Mouse (Mus musculus) neural tube, embryonic 13.5 days (tissue): ENCODE data around the gene Defb21. TPM values are rescaled to one million over a fixed set of nuclear protein-coding genes. Genes with fewer than 3 reads are reported as not detected.
A peak's percentile ranks its signal among the peaks of the same experiment; 100 is the strongest.

Experiments used
- ATAC-seq: fragments of 200-750 bp; cut with Nextera tagmentation; 2 replicates; pipeline ENCODE4 v1.8.0; 2017; ENCODE audit warnings: low read depth, mild to moderate bottlenecking, moderate TSS enrichment, moderate library complexity
- H3K27ac ChIP-seq: fragments of 300-500 bp; sonication (generic); replicated peaks from 2 replicates; pipeline ENCODE4 v1.5.1; 2015; ENCODE audit warnings: moderate library complexity, mild to moderate bottlenecking, inconsistent platforms
- H3K27me3 ChIP-seq: fragments of 300-500 bp; sonication (generic); 2 replicates; pipeline ENCODE4 v1.6.1; 2015; ENCODE audit warnings: mild to moderate bottlenecking, inconsistent platforms
- H3K36me3 ChIP-seq: fragments of 300-500 bp; sonication (generic); 2 replicates; pipeline ENCODE4 v1.6.1; 2015; ENCODE audit warnings: mild to moderate bottlenecking, inconsistent platforms
- H3K4me1 ChIP-seq: fragments of 300-500 bp; sonication (generic); replicated peaks from 2 replicates; pipeline ENCODE4 v1.6.1; 2015; ENCODE audit warnings: inconsistent platforms
- H3K4me2 ChIP-seq: fragments of 300-500 bp; sonication (generic); 2 replicates; pipeline ENCODE4 v1.6.1; 2015; ENCODE audit warnings: inconsistent platforms, mild to moderate bottlenecking, moderate library complexity
- H3K4me3 ChIP-seq: fragments of 300-500 bp; sonication (generic); 2 replicates; pipeline ENCODE4 v1.5.1; 2015; ENCODE audit warnings: mild to moderate bottlenecking, inconsistent platforms
- H3K9ac ChIP-seq: fragments of 300-500 bp; sonication (generic); 2 replicates; pipeline ENCODE4 v1.6.1; 2015; ENCODE audit warnings: moderate library complexity, mild to moderate bottlenecking, inconsistent platforms
- H3K9me3 ChIP-seq: fragments of 300-500 bp; sonication (generic); 2 replicates; pipeline ENCODE4 v1.6.1; 2016; ENCODE audit warnings: inconsistent platforms
- WGBS: fragments of 180-500 bp; shearing (Covaris S2); methylation state at CpG from one replicate; pipeline ENCODE4 v1.1.7; 2015; 5-methylcytosine and 5-hydroxymethylcytosine counted together
- polyA plus RNA-seq: library from polyadenylated mRNA; unstranded; fragments of >200 nt; fragmentation: Nextera tagmentation; extraction: Ambion mirVana; gene quantifications from 2 replicates; pipeline ENCODE4 v1.2.1, GENCODE M21; 2015

The Defb21 gene
- polyA plus RNA-seq, result not detected in 2 replicates

GRCm38 (mm10) chr2:152572114-152572794, at the start of gene Defb21:
Gene Defb21 (plus strand): TSS chr2:152572744.
- H3K4me3 ChIP-seq, result no peak within 1 kb of the TSS
- H3K27ac ChIP-seq, result no peak within 1 kb of the TSS
- WGBS, result 64% methylated on average over 11 of the region's 11 CpGs
- H3K9me3 ChIP-seq, result no peaks in the 10 kb centered on the region
- H3K4me1 ChIP-seq, result no peaks in the 10 kb centered on the region
- no peak within 1 kb of the TSS for H3K4me2 ChIP-seq
- H3K36me3 ChIP-seq, result no peaks in the 10 kb centered on the region
- no peak within 1 kb of the TSS for H3K9ac ChIP-seq
- H3K27me3 ChIP-seq, result no peaks in the 10 kb centered on the region
- ATAC-seq, result no peak

GRCm38 (mm10) chr2:152539944-152540710, 32.4 kb upstream of the Defb21 start, which contains the start of gene Defb29:
Gene Defb29 (minus strand): TSS chr2:152540098.
- Histone ChIP-seq H3K4me2 (no peak within 1 kb of the TSS), H3K4me3 (no peak within 1 kb of the TSS), H3K36me3 (no peaks in the 10 kb centered on the region), H3K27ac (no peak within 1 kb of the TSS), H3K27me3 (no peaks in the 10 kb centered on the region), H3K9ac (no peak within 1 kb of the TSS), H3K4me1 (no peaks in the 10 kb centered on the region), H3K9me3 (no peaks in the 10 kb centered on the region)
- ATAC-seq, result no peak
- WGBS, result 48% methylated on average over 13 of the region's 13 CpGs

DNA sequence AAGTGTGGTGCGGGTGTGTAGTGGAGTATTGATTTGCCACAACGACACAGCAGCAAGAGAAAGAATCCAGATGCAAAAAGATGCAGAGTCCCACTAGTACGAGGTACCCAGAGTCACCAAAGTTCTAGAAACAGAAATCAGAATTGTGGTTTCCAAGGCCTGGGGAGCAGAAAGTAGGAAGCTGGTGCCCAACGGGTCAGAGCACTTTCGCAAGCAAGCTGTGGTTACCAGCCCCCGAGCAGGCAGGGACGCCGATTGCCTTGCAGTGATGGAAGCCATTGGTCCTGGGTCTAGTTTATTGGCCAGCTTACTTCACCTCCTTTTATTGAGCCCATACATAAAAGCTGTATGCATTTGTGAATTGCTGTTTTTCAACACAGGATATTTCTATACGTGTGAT, 30.6 kb upstream of the Defb21 start:
- no peak overlapping the region for H3K9ac ChIP-seq
- no peak overlapping the region for H3K27ac ChIP-seq
- H3K9me3 ChIP-seq, result no peaks in the 10 kb centered on the region
- H3K36me3 ChIP-seq, result no peaks in the 10 kb centered on the region
- WGBS, result 82% methylated on average over 9 of the region's 9 CpGs
- no peaks in the 10 kb centered on the region for H3K27me3 ChIP-seq
- no peak for ATAC-seq
- H3K4me3 ChIP-seq, result no peak overlapping the region
- no peaks in the 10 kb centered on the region for H3K4me1 ChIP-seq
- H3K4me2 ChIP-seq, result no peak overlapping the region

- WGBS, result 64% methylated on average over 2 of the region's 2 CpGs
- Histone ChIP-seq H3K9me3 (no peaks in the 10 kb centered on the region), H3K27ac (no peak overlapping the region), H3K4me3 (no peak overlapping the region), H3K27me3 (no peaks in the 10 kb centered on the region), H3K36me3 (no peaks in the 10 kb centered on the region), H3K4me1 (no peaks in the 10 kb centered on the region), H3K9ac (no peak overlapping the region), H3K4me2 (no peak overlapping the region)
- no peak for ATAC-seq
These were observed 29.6 kb upstream of the Defb21 start for GRCm38 (mm10) chr2:152542897-152543296.

- no peaks in the 10 kb centered on the region for H3K36me3 ChIP-seq
- H3K27ac ChIP-seq, result no peak overlapping the region
- no peak overlapping the region for H3K4me2 ChIP-seq
- H3K4me1 ChIP-seq, result no peaks in the 10 kb centered on the region
- no peak overlapping the region for H3K9ac ChIP-seq
- no peak overlapping the region for H3K4me3 ChIP-seq
- WGBS, result 68% methylated on average over 4 of the region's 4 CpGs
- ATAC-seq, result no peak
- no peaks in the 10 kb centered on the region for H3K27me3 ChIP-seq
- no peaks in the 10 kb centered on the region for H3K9me3 ChIP-seq
These were observed 29.1 kb upstream of the Defb21 start for GRCm38 (mm10) chr2:152543478-152543877.

GRCm38 (mm10) chr2:152544691-152545090, 27.9 kb upstream of the Defb21 start:
- Histone ChIP-seq H3K4me3 (no peak overlapping the region), H3K4me2 (no peak overlapping the region), H3K9me3 (no peaks in the 10 kb centered on the region), H3K4me1 (no peaks in the 10 kb centered on the region), H3K9ac (no peak overlapping the region), H3K27me3 (no peaks in the 10 kb centered on the region), H3K27ac (no peak overlapping the region), H3K36me3 (no peaks in the 10 kb centered on the region)
- WGBS, result 18% methylated on average over 4 of the region's 4 CpGs
- ATAC-seq, result peak; percentile 23; the same call in 1 of the 2 replicates

DNA sequence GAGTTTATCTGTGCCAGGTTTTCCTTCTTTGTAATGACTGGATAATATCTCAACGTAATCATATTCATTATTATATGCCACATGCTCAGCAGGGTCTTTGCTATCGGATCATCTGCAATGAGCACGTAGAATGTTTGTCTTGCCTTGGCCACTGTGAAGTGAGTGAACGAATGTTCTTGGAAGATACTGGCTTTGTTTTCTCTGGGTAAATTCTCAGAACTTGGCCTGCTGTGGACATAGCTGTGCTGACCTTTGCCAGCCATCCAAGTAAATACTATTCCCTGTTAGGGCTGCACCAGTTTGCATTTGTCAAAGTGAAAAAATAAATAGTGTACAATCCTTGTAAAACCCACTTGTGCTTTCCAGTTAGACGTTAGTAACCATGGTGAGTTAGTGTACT, 24.4 kb upstream of the Defb21 start:
- Histone ChIP-seq H3K4me2 (no peak overlapping the region), H3K4me3 (no peak overlapping the region), H3K36me3 (no peaks in the 10 kb centered on the region), H3K4me1 (no peaks in the 10 kb centered on the region), H3K27ac (no peak overlapping the region), H3K27me3 (no peaks in the 10 kb centered on the region), H3K9me3 (no peaks in the 10 kb centered on the region), H3K9ac (no peak overlapping the region)
- WGBS, result 68% methylated on average over 5 of the region's 5 CpGs
- ATAC-seq, result no peak

DNA sequence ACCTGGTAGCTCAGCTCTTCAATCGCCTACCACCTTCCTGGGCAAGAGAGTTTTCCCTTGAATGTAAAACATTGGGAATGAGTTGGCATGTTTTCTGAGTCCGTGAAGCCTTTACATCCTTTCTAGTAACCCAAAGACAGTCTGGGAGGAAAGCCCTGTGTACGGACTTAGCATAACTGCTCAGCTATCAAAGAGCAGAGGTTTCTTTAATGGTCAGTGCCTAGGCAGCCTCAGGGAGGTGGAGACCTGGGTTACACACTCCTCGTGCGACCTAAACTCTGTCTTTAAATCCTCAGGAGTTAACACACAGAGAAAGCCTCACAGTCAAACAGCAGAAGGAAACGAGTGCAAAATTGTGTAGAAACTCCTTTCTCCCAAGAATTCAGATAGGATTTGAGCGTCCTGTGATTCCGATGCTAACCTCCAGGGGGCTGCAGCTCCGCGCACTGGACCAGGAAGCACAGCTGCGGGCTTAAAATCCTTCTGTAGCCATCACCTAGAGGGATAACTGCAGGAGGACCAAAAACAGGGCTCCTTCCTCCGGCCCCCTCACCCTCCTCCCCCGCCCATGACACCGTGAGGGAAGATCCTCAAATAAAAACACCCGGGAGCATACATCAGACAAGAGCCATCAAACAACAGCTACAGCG, 18.6 kb upstream of the Defb21 start:
- Histone ChIP-seq H3K27me3 (no peaks in the 10 kb centered on the region), H3K9ac (no peak overlapping the region), H3K4me2 (peak overlapping the region; percentile 35; the same call in 1 of the 2 replicates), H3K36me3 (no peaks in the 10 kb centered on the region), H3K27ac (no peak overlapping the region), H3K4me1 (no peaks in the 10 kb centered on the region), H3K4me3 (no peak overlapping the region), H3K9me3 (no peaks in the 10 kb centered on the region)
- WGBS, result 14% methylated on average over 16 of the region's 16 CpGs
- ATAC-seq, result no peak

DNA sequence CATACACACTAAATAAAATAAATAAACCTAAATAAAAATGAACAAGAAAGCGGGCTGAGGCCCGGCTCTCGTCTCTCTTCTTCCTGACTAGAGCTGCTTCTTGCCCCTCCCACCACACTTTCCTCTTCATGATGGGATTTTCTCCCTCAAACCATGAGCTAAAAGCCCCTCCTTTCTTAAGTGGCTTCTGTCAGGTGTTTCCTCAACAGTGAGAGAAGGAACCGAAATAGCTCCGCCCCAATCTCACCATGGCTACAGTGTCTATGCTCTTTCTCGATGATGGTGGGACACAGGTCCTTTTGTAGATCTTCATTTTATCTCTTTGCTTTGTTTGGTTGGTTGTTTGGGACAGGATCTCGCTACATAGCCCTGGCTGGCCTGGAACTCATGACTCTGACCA, 15.9 kb upstream of the Defb21 start:
- no peak for ATAC-seq
- H3K27me3 ChIP-seq, result no peaks in the 10 kb centered on the region
- WGBS, result 87% methylated on average over 7 of the region's 7 CpGs
- H3K4me3 ChIP-seq, result no peak overlapping the region
- H3K9me3 ChIP-seq, result no peaks in the 10 kb centered on the region
- no peak overlapping the region for H3K27ac ChIP-seq
- H3K36me3 ChIP-seq, result no peaks in the 10 kb centered on the region
- H3K4me2 ChIP-seq, result no peak overlapping the region
- H3K4me1 ChIP-seq, result no peaks in the 10 kb centered on the region
- no peak overlapping the region for H3K9ac ChIP-seq

DNA sequence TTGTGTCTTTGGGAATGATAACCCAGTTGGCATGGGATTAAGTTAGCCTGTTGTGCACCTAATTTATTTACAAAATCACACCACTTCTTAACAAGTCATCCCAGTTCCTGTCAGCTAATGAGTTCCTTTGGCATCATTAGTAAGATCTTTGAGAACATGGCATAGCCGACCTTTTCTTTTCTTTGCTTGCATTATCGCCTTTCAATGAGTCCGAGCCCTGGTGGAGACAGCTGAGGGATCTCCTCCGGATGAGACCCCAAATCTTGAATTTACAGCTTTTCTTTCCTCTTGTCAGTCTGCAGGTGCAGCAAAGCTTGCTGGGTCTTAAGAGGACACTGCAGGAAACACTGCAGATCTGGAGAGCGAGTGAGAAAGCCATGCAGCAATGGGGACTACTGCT, 3.5 kb upstream of the Defb21 start, which contains the start of gene Gm17416:
TSS of gene Gm17416 (plus strand) at position 301 of the 400 bp plus-strand sequence.
- H3K36me3 ChIP-seq, result no peaks in the 10 kb centered on the region
- no peaks in the 10 kb centered on the region for H3K9me3 ChIP-seq
- 88% methylated on average over 5 of the region's 5 CpGs for WGBS
- no peak within 1 kb of the TSS for H3K27ac ChIP-seq
- ATAC-seq, result no peak
- no peak within 1 kb of the TSS for H3K4me3 ChIP-seq
- H3K9ac ChIP-seq, result no peak within 1 kb of the TSS
- H3K4me1 ChIP-seq, result no peaks in the 10 kb centered on the region
- no peak within 1 kb of the TSS for H3K4me2 ChIP-seq
- no peaks in the 10 kb centered on the region for H3K27me3 ChIP-seq

- WGBS, result 74% methylated on average over 4 of the region's 4 CpGs
These were observed 2.7 kb upstream of the Defb21 start for GRCm38 (mm10) chr2:152569881-152570280.

DNA sequence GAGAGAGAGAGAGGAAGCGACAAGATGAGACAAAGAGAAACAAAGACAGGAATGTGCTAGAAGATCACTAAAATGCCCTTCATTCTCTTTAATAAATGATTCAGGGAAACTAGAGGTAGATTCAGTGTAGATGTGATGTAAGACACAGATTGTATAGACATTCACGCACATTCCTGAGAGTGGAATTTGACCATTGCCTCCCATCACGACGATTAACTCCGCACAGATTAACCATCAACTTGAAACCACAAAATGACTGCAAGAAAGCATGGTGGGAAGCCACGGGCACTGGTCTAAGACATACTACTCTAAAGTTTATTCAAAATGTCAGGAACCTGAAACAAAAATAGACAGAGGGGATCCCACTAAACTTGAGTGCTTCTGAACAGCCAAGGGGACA, 2.2 kb upstream of the Defb21 start:
- no peak overlapping the region for H3K4me2 ChIP-seq
- no peaks in the 10 kb centered on the region for H3K9me3 ChIP-seq
- H3K4me3 ChIP-seq, result no peak overlapping the region
- no peak overlapping the region for H3K27ac ChIP-seq
- H3K9ac ChIP-seq, result no peak overlapping the region
- 92% methylated on average over 6 of the region's 6 CpGs for WGBS
- no peak for ATAC-seq
- no peaks in the 10 kb centered on the region for H3K36me3 ChIP-seq
- no peaks in the 10 kb centered on the region for H3K27me3 ChIP-seq
- no peaks in the 10 kb centered on the region for H3K4me1 ChIP-seq

More at GRCm38 (mm10) chr2:152569881-152570280, 2.7 kb upstream of the Defb21 start:
- Histone ChIP-seq H3K9ac (no peak overlapping the region), H3K27ac (no peak overlapping the region), H3K36me3 (no peaks in the 10 kb centered on the region), H3K27me3 (no peaks in the 10 kb centered on the region), H3K9me3 (no peaks in the 10 kb centered on the region), H3K4me1 (no peaks in the 10 kb centered on the region), H3K4me3 (no peak overlapping the region), H3K4me2 (no peak overlapping the region)
- ATAC-seq, result no peak
